Mouse (Mus musculus) cerebellum, postnatal 10 days (tissue): ENCODE measurements around the gene Soat1.
"Not testable (repeated sequence)": the region's sequence is repeated elsewhere in the genome, so short reads cannot be mapped to it uniquely, and the experiment has no call there.

ENCODE experiments used
- DNase-seq, 2 experiments: peaks; one replicate each; pipeline ENCODE4 v3.0.0; 2021; ENCODE audit warnings: mixed read lengths in 2 of 2

Gene Soat1

DNA sequence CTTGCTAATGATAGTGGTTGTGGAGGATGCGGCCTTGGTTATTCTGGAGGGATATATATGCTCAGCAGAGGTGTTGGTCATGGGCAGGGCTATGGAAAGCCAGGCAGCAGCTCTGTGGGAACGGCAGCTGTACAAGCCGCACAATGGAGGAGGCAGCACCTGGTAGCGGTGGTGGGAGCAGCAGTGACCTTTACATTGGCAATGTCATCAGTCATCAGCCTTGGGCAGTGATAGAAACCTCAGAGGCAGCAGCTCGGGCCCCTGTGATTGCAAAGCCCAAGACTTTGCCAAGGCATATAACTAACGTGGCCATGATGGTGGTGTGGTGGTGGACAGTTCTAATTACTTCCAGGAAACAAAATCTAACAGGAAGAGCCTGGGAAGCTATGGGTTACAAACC, 50.6 kb downstream of the Soat1 start:
- DNase-seq = no peak

DNA sequence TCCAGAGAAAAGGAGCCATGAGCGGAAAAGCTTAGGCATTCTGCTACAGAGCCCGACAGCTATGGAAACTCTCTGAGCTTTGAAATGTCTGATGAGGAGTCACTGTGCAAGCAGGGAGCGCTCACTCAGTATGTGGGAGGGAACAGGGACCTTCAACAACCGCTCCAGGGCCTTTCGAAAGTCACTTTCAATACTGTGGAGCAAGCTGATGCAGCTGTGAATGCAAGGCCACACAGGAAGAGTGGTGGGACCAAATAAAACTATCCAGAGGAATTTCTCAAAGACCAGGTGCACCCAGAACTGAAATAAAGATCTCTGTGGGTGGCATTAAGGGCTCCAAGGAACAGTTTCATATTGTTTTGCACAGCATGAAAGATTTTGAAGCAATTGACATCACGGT, 51.3 kb downstream of the Soat1 start:
- DNase-seq = no peak

DNA sequence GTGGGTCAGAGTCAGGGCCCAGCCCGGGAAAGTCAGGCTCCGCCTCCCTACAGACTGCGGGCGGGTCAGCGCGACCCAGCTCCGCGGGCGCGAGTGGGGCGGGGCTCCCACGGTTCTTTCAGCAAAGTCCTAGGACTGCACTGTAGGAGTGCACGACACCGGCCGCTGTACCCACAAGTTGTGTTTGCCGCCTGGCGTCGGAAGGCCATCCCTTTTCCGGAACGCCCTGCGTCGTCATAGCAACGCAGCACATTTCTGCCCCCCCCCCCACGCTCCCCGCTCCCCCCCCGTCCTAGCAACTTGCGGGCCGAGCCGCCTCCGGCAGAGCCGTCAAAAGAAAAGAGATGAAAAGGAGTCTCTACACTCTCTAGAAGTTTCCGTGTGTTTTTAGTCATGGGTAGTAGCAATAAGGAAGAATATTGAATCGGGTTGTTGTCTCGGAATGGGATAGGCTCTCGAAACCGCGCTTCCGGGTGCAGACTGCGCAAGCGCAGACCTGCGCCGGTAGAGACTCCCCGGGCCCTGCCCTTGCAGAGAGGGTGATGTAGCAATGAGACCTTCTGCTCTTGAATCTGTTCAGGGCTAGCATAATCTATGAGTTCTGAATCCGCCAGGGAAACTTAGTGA, 53.3 kb downstream of the Soat1 start, which contains the start of gene Axdnd1:
TSS of gene Axdnd1 (minus strand) at position 489 of the 627 bp plus-strand sequence.
- peak; percentile 86 to 92 for DNase-seq

DNA sequence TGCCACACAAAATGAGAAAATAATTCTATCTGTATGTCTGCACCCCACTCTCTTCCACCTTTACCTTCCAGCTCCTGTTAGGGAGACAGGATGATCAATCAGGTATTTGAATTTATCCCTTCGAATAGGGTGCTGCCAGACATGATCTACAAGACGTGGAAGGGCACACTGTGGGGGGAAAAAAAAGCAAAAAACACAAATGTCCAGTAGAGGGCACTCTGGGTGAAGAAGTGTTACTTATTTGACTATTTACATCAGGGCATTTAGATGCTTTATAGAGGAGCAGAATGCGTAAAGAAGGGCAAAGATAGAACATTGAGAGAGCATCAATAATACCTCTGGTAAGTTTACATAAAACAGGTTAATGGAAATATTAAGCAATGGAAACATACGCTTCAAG, 56.0 kb downstream of the Soat1 start:
- DNase-seq = peak; percentile 43 to 49

DNA sequence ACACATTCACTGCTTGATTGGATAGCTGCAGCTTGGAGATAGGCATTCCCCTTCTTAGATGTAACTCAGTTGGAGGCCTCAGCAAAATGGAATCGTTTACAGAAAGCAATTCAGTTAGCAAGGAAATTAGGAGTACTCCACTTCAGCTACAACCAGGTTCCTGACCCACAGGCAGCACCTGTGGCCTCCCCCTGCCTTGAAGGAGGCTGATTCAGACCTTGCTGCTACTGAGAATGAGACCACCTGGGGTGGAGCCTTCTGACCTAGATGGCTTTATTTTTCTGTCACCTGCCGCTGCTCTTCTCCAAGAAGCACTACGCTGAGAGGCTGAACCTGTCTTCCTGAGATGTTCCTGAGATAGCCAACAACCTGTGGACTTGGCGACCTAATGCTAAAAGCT, 65.6 kb downstream of the Soat1 start:
- DNase-seq = no peak

DNA sequence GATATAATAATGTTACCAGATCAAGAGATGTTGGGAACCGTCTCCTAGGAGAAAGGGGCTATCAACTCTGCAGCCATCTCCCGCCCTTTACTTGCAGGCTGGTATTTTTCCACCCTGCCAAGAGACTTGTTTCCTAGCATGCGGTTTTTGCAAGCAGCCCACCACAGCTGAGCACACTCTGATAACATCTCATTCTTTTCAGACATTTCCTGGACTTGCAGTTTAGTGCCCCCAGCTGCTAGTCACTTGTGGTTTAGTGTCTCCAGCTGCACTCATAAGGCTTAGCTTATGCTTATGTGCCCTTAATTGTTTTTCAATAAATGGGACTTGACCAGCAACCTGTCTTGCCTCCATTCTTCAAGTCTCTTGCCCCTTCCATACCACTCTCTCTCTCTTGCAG, 66.1 kb downstream of the Soat1 start:
- DNase-seq = no peak

DNA sequence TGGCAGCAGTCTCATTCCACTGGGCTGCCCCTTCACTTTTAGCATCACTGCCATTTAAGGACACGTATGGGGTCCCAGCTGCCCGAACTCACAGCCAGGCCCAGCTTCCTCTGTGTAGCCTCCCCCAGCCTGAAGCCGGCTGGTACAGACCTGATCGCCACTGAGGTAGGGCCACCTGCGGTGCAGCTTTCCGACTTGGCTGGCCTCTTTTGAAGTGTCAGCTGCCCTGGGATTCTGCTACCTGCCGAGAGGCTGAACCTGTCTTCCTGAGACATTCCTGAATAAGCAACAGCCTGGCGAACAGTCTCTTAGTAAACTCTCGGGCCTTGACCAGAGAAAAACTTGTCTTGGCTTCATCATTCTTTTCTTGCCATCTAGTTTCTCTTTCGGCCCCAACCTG, 70.9 kb downstream of the Soat1 start:
- peak in 1 of 2 experiments; percentile 8 for DNase-seq

DNA sequence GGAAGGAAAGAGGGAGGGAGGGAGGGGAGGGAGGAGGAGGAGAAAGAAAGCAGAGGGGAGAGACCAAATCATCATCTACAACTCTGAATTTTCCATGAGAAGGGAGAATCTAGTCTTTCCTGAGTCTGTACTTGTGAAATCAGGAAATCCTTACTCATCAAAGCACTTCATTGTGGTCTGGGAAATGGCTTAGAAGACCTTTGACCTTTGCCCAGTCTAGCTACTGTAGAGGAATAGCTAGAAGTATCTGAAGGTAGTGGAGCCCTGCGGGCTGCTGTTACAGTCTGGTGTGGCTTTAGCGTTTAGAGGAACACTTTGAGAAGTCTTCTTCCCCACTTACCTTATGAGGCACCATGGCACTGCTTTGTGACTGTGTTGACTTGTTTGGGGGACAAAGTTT, 71.6 kb downstream of the Soat1 start:
- DNase-seq = no peak

DNA sequence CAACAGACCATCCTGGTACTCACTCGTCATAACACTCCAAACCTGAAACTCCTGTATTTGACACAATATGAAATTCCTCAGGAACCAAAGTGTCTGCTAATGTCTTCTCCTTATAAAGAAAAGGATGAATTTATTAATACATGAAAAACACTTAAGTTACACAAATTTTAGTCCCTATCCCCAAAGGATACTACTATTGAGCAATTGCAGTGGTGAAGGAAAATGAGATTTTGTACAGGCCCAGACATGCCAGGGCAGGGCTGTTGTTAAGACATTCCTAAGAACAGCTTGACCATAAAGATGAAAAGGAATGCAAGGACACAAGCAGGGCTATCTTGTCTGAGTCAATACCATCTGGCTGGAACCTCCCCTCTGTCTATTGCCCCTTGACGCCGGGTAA, 74.0 kb downstream of the Soat1 start:
- DNase-seq = not testable (repeated sequence)

DNA sequence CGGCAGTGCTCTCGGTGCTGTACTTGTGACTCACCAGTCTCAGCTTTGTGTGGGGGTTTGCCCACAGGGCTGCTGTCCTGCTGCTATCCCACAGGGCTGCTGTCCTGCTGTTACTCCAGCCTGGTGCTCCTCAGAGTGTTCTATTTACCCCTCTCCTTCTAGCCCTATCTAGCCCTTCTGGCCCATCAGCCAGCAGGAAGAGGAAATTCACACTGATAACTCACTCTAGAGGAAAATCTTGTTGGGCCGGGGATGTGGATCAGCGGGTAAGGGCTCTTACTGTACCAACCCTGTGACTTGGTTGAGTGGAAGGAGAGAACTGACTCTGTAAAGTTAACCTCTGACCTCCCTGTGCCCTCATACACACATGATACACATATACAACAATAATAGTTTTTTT, 81.0 kb downstream of the Soat1 start:
- no peak for DNase-seq

DNA sequence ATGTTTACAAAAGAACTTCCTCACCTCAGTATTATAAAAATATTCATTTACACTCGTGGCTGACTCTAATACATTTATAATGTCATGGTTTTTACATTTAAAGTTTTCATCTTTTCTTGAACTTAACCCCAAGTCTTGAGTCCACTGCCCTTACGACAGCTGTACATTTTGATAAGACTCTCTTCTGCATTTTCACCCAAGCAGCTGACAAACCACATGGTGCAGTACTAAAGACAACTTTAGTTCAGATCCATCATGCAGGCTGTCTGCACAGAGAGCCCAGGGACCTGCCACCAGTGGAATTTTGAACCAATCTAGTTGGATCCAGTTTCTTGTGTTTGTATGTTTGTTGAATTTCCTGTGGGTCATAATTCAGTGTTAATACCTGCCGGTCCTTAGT, 87.3 kb downstream of the Soat1 start:
- no peak for DNase-seq

DNA sequence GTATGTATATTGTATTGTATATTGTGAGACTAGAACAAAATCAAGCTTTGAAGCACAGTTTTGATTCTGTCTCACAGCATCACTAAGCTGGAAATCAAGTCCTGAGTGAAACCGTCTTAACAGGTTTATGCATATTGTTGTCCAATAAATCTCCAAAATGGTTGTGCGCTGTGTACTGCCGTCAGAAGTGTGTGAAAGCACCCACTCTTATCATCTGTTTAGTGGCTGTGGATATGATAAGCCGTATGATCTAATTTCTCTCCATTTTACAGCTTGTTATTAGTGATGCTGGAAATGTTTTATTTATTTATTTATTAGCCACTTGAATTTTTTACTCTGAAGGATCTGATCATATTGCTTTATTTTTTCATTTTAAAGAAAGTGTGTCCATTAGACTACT, 87.9 kb downstream of the Soat1 start:
- DNase-seq = no peak

DNA sequence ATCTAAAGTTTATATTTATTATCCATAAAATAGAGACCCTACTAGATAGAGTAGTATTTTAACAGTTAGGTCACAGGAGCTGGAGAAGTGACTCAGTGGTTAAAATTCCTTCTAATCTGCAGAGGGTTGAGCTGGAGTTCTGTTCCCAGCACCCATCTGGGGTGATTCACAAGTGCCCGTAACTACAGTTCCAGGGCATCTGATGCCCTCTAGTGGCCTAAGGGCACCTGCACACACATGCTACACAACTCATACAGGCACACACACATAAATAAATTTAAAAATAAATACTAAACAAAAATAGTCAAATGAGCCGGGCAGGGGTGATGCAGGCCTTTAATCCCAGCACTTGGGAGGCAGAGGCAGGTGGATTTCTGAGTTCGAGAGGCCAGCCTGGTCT, 92.9 kb downstream of the Soat1 start:
- no peak for DNase-seq
